Mouse (Mus musculus): ENCODE measurements around the gene Samd11. TPM values are rescaled to one million over a fixed set of nuclear protein-coding genes. Genes with fewer than 3 reads are reported as not detected.

Gene Samd11
- polyA plus RNA-seq (2015; fragmentation: Nextera tagmentation; extraction: Ambion mirVana), result 0.50 and 1.2 TPM in 2 replicates

DNA sequence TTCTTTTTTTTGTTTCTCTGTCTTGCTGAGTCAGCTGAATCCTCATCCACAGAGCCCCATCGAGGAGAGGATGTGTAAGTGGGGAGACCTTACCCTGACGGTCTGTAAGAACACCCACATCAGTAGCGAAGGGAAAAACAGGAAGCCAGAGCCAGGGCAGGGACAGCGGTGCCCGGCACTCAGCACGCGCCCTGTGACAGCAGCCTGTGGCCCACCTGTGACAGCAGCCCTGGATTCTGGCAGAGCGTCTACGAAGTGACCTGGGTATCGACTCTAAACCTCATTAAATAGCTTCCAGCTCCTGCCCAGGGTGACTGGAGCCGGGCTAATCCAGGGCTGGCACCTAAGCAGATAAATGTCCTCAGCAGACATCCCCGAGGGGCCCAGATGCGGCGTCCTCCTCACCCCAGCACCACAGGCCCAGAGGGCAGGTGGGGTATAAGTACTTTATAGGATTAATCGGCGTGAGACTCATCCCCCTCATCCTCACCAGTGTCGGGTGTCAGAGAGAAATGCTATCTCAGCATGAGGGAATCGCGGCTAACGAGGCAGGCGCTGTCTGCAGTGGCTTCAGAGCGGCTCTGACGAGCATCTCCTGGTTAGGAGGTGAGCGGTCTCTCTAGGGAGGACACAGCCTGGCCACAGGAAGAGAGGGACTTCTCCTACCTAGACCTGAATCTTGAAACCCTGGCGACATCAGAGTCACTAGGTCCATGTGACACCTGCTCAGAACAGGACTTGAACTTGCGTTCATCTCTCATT is at the start of gene Samd11:
Gene Samd11 (minus strand): TSS at position 580 of the 762 bp plus-strand sequence.
- 3% methylated on average over 26 of the region's 26 CpGs for WGBS
- Histone ChIP-seq H3K27ac (no peak within 1 kb of the TSS), H3K9me3 (replicated peaks) (no peaks in the 10 kb centered on the region), H3K36me3 (no peaks in the 10 kb centered on the region), H3K4me3 (replicated peaks) (peak within 1 kb of the TSS; percentile 22), H3K27me3 (peaks cover 37% of the 10 kb centered on the region), H3K9ac (no peak within 1 kb of the TSS), H3K4me2 (peak within 1 kb of the TSS; percentile 43), H3K4me1 (peaks cover 18% of the 10 kb centered on the region)
- peak; percentile 37; the same call in 1 of the 2 replicates for ATAC-seq (replicated peaks; ENCODE audit: low FRiP score)

DNA sequence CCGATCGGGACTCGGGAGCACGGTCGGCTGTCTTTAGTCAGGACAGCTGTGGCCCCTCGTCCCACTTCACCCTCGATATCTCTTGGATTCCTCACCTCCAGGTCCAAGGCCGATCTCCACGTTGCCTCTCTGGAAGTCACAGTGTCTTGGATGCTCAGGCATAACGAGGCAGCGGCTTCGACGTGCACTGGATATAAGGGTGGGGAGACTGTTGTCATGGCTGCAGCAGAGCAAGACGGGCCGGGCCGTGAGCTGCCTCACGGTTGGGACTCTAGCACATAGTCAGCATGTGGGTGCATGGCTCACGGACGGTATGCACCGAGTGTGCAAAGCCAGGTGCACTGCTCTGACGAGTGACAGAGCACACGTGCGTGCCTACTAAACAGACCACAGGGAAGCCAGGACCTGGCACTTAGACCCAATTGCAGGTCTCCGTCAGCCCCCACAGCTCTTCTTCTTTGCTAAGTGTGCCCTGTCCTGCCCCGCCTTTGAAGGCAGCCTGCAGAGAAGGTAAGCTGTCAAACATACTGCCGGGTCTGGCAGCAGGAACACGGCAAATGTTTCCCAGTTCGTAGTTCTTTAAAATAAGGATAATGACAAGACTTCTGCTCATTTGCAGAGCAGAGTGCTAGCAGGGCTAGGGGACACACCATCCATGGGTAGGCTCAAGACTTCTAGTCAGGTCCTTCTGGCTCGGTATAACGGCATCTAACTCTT is 938 bp downstream of the Samd11 start:
- 2% methylated on average over 30 of the region's 30 CpGs for WGBS
- Histone ChIP-seq H3K4me1 (peaks cover 22% of the 10 kb centered on the region), H3K9ac (no peak overlapping the region), H3K27me3 (peaks cover 37% of the 10 kb centered on the region), H3K4me3 (replicated peaks) (peak overlapping the region; percentile 22), H3K9me3 (replicated peaks) (no peaks in the 10 kb centered on the region), H3K36me3 (peaks cover 2% of the 10 kb centered on the region), H3K27ac (no peak overlapping the region), H3K4me2 (peak overlapping the region; percentile 43)
- peak; percentile 72 for ATAC-seq (replicated peaks; ENCODE audit: low FRiP score)

- Histone ChIP-seq H3K4me2 (no peak overlapping the region), H3K27me3 (peaks cover 37% of the 10 kb centered on the region), H3K9me3 (replicated peaks) (no peaks in the 10 kb centered on the region), H3K27ac (no peak overlapping the region), H3K4me1 (peaks cover 22% of the 10 kb centered on the region), H3K4me3 (replicated peaks) (no peak overlapping the region), H3K36me3 (peaks cover 17% of the 10 kb centered on the region), H3K9ac (no peak overlapping the region)
- peak; percentile 63; the same call in 1 of the 2 replicates for ATAC-seq (replicated peaks; ENCODE audit: low FRiP score)
- 44% methylated on average over 7 of the region's 7 CpGs for WGBS
These were observed 2.4 kb downstream of the Samd11 start for GRCm38 (mm10) chr4:156253043-156253442.

GRCm38 (mm10) chr4:156252619-156253018 is 2.8 kb downstream of the Samd11 start:
- H3K4me1 ChIP-seq, result peaks cover 22% of the 10 kb centered on the region
- H3K9ac ChIP-seq, result no peak overlapping the region
- peaks cover 21% of the 10 kb centered on the region for H3K36me3 ChIP-seq
- H3K27ac ChIP-seq, result no peak overlapping the region
- ATAC-seq (replicated peaks; ENCODE audit: low FRiP score), result no peak
- no peaks in the 10 kb centered on the region for H3K9me3 ChIP-seq (replicated peaks)
- WGBS, result 36% methylated on average over 3 of the region's 3 CpGs
- peaks cover 37% of the 10 kb centered on the region for H3K27me3 ChIP-seq
- H3K4me2 ChIP-seq, result no peak overlapping the region
- H3K4me3 ChIP-seq (replicated peaks), result no peak overlapping the region

GRCm38 (mm10) chr4:156252140-156252539 is 3.3 kb downstream of the Samd11 start:
- Histone ChIP-seq H3K27me3 (peaks cover 37% of the 10 kb centered on the region), H3K9ac (no peak overlapping the region), H3K9me3 (replicated peaks) (no peaks in the 10 kb centered on the region), H3K4me1 (peaks cover 22% of the 10 kb centered on the region), H3K4me2 (no peak overlapping the region), H3K36me3 (peaks cover 26% of the 10 kb centered on the region), H3K4me3 (replicated peaks) (no peak overlapping the region), H3K27ac (no peak overlapping the region)
- no peak for ATAC-seq (replicated peaks; ENCODE audit: low FRiP score)
- WGBS, result 34% methylated on average over 7 of the region's 7 CpGs

- no peak for ATAC-seq (replicated peaks; ENCODE audit: low FRiP score)
- Histone ChIP-seq H3K4me1 (peaks cover 22% of the 10 kb centered on the region), H3K4me3 (replicated peaks) (no peak overlapping the region), H3K9ac (no peak overlapping the region), H3K27ac (no peak overlapping the region), H3K9me3 (replicated peaks) (no peaks in the 10 kb centered on the region), H3K27me3 (peaks cover 37% of the 10 kb centered on the region), H3K36me3 (peaks cover 36% of the 10 kb centered on the region), H3K4me2 (no peak overlapping the region)
- WGBS, result 63% methylated on average over 8 of the region's 8 CpGs
These were observed 4.4 kb downstream of the Samd11 start for GRCm38 (mm10) chr4:156251081-156251480.

- H3K4me1 ChIP-seq, result peaks cover 11% of the 10 kb centered on the region
- no peak for ATAC-seq (replicated peaks; ENCODE audit: low FRiP score)
- no peaks in the 10 kb centered on the region for H3K9me3 ChIP-seq (replicated peaks)
- H3K4me2 ChIP-seq, result no peak overlapping the region
- H3K27ac ChIP-seq, result no peak overlapping the region
- H3K4me3 ChIP-seq (replicated peaks), result no peak overlapping the region
- H3K9ac ChIP-seq, result no peak overlapping the region
- WGBS, result 56% methylated on average over 11 of the region's 11 CpGs
- H3K27me3 ChIP-seq, result peaks cover 25% of the 10 kb centered on the region
- H3K36me3 ChIP-seq, result peaks cover 51% of the 10 kb centered on the region
These were observed 5.9 kb downstream of the Samd11 start for GRCm38 (mm10) chr4:156249567-156249966.

- H3K27ac ChIP-seq, result peak overlapping the region; percentile 98
These were observed 18.6 kb downstream of the Samd11 start for GRCm38 (mm10) chr4:156236651-156237447.

DNA sequence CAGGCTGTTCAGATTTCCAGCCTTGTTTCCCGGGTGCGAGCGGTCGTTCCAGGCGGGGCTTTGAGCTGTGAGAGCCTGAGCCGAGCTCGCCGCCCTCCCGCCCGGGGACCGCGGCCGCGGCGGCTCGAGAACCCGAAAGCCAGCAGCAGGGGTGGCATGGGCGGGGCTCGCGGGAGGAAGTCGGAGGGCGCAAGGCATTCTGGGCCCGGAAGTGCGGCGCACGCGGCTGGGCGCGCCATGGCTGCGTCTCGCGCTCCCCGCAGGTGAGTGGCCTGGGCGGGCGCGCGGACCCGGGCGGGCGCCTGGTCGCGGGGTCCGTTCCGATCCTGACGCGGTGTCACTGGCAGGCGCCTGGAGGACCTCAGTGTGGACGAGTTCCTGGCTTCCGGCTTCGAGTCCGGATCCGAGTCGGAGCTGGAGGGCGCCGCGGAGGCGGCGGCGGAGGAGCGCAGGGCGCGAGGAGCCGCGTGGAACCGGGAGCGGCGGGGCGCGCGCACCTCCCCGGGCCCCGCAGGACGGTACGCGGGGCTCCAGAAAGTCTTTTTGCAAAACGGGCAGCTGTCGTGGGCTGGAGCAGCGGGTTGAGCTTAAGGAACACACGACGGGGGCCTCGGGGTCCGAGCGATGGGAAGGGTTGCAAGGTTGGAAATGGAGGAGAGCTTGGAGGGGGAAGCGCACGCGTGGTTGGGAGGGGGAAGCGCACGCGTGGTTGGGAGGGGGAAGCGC is 19.5 kb downstream of the Samd11 start, which contains the start of gene Noc2l:
Gene Noc2l (plus strand): TSS at position 203 of the 726 bp plus-strand sequence.
- peaks cover 29% of the 10 kb centered on the region for H3K4me1 ChIP-seq
- peak within 1 kb of the TSS; percentile 97 for H3K4me3 ChIP-seq (replicated peaks)
- peak within 1 kb of the TSS; percentile 98 for H3K27ac ChIP-seq
- no peaks in the 10 kb centered on the region for H3K9me3 ChIP-seq (replicated peaks)
- H3K9ac ChIP-seq, result peak within 1 kb of the TSS; percentile 88
- peak; percentile 91 for ATAC-seq (replicated peaks; ENCODE audit: low FRiP score)
- H3K27me3 ChIP-seq, result no peaks in the 10 kb centered on the region
- H3K36me3 ChIP-seq, result peaks cover 62% of the 10 kb centered on the region
- under 1% methylated on average over 90 of the region's 90 CpGs for WGBS
- H3K4me2 ChIP-seq, result peak within 1 kb of the TSS; percentile 92

More at GRCm38 (mm10) chr4:156236651-156237447, 18.6 kb downstream of the Samd11 start:
- Histone ChIP-seq H3K4me2 (peak overlapping the region; percentile 92), H3K9me3 (replicated peaks) (no peaks in the 10 kb centered on the region), H3K36me3 (peaks cover 62% of the 10 kb centered on the region), H3K27me3 (no peaks in the 10 kb centered on the region), H3K4me1 (peaks cover 29% of the 10 kb centered on the region), H3K9ac (peak overlapping the region; percentile 88), H3K4me3 (replicated peaks) (peak overlapping the region; percentile 97)
- WGBS, result 24% methylated on average over 58 of the region's 60 CpGs
- no peak for ATAC-seq (replicated peaks; ENCODE audit: low FRiP score)

DNA sequence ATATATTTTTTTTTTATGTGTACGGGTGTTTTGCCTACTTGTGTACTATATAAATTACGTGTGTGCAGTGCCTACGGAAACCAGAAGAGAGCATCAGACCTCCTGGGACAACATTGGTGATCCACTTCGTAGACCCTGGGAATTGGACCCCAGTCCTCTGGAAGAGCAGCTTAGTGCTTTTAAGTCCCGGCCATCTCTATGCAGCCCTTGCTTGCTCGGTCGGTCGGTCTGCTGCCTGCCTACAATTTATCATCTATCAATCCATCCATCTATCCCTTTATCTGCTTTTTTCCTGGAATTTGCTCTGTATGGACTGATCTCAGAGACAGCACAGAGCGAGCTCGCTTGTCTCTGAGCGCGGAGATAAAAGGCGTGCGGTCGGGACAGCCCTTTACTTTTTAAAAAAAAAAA is 20.1 kb downstream of the Samd11 start:
- Histone ChIP-seq H3K27me3 (no peaks in the 10 kb centered on the region), H3K27ac (peak overlapping the region; percentile 98), H3K9me3 (replicated peaks) (no peaks in the 10 kb centered on the region), H3K36me3 (peaks cover 62% of the 10 kb centered on the region), H3K4me2 (peak overlapping the region; percentile 92), H3K4me3 (replicated peaks) (peak overlapping the region; percentile 97), H3K9ac (peak overlapping the region; percentile 88), H3K4me1 (peaks cover 29% of the 10 kb centered on the region)
- peak; percentile 12 for ATAC-seq (replicated peaks; ENCODE audit: low FRiP score)
- WGBS, result 1% methylated on average over 15 of the region's 15 CpGs

DNA sequence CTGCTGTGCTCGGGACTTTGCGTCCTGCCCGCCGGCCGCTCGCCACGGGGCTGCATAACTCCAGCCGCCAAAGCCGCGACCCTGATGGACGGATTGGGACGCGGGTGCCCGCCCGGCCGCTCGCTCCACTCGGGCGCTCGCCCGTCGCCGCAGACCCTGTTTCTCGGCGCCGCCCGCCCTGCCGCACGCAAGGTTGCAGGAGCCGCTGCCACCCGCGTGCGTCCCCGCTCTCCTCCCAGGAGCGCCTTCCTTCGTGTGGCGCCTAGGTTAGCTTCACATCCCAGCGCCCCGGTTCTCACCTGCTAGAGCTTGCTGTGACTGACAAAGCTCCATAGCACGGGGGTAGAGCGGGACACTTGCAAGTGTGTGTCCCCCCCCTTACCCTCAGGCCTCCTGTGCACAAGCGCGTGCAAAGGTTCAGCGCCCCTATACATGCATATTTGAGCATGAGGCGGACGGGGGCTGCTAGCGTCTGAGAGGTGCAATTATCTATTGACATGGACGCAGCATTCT is 20.7 kb downstream of the Samd11 start, which contains the start of gene Plekhn1:
Gene Plekhn1 (minus strand): TSS at position 157 of the 513 bp plus-strand sequence.
- peak within 1 kb of the TSS; percentile 92 for H3K4me2 ChIP-seq
- no peaks in the 10 kb centered on the region for H3K27me3 ChIP-seq
- ATAC-seq (replicated peaks; ENCODE audit: low FRiP score), result peak; percentile 48
- peak within 1 kb of the TSS; percentile 98 for H3K27ac ChIP-seq
- peaks cover 29% of the 10 kb centered on the region for H3K4me1 ChIP-seq
- H3K4me3 ChIP-seq (replicated peaks), result peak within 1 kb of the TSS; percentile 97
- under 1% methylated on average over 36 of the region's 48 CpGs for WGBS
- no peaks in the 10 kb centered on the region for H3K9me3 ChIP-seq (replicated peaks)
- peaks cover 62% of the 10 kb centered on the region for H3K36me3 ChIP-seq
- peak within 1 kb of the TSS; percentile 88 for H3K9ac ChIP-seq
